Mouse (Mus musculus) frontal cortex, adult 2 months (tissue): ENCODE results near the gene Ccdc65. TPM values are rescaled to one million over a fixed set of nuclear protein-coding genes. Genes with fewer than 3 reads are reported as not detected.
A peak's percentile ranks its signal among the peaks of the same experiment; 100 is the strongest.

Experiments
- DNase-seq, 2 experiments: peaks; one replicate each; pipeline ENCODE4 v3.0.0; 2022; ENCODE audit warnings: low spot score in 1 of 2; ENCODE audit errors: extremely low spot score in 1 of 2
- polyA plus RNA-seq: library from polyadenylated mRNA; depleted of rRNA; stranded (reverse); fragments of >200 nt; gene quantifications from 2 replicates; pipeline ENCODE4 v1.2.3, GENCODE M21; 2012

Ccdc65 gene
- polyA plus RNA-seq, 1 experiment, result 7.7 TPM

DNA sequence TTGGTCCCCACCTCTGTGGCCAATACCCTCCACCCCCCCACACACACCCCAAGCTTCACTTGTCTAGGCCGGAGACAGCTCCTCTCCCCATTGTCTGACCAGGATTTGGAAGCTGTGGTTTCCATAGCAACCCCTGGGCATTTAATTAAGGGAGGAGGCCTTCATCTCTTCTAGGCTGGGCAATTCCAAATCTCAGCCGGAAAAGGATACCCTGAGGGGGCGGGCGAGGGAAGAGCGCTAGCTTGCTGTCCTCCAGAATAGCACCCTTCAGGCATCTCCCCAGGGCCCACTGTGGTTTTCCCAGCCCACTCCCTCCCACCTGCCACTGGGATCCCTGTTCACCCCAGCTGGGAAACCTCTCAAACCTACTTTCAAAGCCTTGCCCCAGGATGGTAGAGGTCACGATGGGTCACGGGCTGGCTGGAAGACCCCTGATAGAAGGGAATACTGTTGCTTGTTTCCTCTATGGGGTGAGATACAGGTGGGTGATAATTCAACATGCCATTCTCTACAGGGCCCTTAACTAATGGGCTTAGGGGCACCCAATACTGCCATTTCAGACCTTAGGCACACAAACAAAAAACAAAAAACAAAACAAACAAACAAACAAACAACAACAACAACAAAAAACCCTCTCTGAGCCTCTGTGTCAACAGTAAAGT is 16.4 kb upstream of the Ccdc65 start:
- DNase-seq, result peak in 1 of 2 experiments; percentile 59

GRCm38 (mm10) chr15:98692171-98692715 is 15.8 kb upstream of the Ccdc65 start:
- DNase-seq, result no peak

DNA sequence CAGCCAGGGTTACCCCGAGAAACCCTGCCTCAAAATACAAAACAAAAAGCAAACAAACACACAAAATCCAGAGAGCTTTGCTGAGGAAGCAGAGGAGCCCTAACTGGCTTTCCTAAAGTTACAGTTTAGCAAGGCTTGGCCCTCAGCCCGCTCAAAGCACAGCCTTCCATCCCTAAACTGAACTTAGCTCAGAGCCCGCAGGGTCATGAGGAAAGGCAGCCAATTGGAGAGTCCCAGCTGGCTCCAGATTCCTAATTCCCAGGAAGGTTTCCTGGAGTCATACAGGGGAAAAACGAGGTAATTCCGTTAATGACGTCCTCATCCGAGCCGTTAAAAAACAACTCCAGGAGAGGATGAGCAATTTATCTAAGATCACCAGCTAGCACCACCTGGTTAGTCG is 12.3 kb upstream of the Ccdc65 start:
- no peak for DNase-seq

GRCm38 (mm10) chr15:98696216-98696615 is 11.8 kb upstream of the Ccdc65 start:
- DNase-seq, result no peak

- peak; percentile 84 to 96 for DNase-seq
Measured at GRCm38 (mm10) chr15:98699190-98700105, 8.6 kb upstream of the Ccdc65 start.

DNA sequence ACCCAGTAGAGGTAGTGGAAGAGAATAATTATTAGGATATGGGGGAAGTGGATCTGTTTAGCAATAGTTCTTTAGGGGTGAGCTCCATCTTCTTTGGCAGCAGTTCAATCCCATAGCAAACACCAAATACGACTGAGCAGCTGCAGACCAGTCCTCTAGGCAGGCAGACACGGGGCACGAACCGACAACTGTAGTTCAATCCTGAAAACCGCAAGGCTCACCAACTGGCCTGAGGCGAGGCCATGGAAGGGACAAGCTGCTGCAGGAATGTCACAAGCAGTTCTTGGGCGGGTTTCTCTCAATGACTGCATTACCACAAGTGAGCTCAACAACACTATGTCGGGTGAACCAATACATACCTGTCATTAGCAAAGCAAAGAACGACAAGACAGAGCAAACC is 3.7 kb upstream of the Ccdc65 start:
- no peak for DNase-seq

DNA sequence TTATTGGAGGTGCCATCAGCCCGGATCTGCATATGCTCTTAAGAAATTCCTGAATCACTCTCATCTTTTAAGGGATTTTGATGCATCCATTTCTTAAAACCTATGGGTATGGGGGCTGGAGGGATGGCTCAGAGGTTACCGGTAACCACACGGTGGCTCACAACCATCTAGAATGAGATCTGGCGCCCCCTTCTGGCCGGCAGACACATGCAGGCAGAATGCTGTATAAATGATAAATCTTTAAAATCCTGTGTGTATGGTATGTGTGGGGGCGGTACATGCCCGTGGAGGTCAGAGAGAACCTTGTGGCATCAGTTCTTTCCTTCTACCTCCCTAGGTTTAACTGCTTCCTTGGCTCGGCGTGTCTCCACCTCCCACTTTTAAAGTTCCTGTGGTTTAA is 2.4 kb downstream of the Ccdc65 start:
- peak in 1 of 2 experiments; percentile 82 for DNase-seq

- no peak for DNase-seq
Measured at GRCm38 (mm10) chr15:98714230-98714652, 6.2 kb downstream of the Ccdc65 start.

DNA sequence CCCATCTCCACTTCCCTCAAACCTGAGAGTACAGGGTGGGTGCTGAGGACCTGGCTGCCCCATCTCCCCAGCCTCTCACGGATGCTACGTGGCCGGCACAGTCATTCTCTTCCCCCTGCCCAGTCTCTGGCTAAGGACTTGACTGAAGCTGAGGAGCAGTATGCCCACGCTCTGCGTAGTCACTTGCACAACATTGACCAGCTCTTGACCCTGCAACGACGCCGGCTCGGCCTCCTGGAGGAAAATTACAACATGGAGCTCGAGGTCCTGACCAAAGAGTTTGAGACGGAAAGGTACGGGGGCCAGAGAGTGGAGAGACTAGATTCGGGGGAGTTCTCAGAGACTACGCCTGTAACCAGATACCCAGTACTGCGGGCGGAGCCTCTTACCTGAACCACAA is 9.3 kb downstream of the Ccdc65 start:
- DNase-seq, result no peak

DNA sequence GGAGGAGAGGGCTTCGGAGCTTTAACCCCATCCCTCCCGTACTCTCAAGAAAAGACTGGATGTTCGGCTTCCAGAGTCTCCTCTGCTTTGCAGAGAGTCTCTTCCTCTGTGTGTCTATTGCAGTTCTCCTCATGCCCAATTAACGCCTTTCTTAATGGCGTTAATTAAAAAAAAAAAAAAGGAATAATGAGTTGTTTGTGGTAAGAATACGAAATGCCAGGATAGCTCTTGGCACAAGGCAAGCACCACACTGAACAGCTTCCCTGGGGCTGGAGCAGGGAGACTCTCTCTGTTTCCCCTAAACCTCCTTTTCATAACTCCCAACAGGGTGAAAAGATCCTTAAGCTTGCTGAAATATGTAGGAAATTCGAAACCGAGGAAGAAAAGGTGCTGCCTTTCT is 14.2 kb downstream of the Ccdc65 start:
- no peak for DNase-seq

GRCm38 (mm10) chr15:98722854-98723253 is 14.8 kb downstream of the Ccdc65 start:
- no peak for DNase-seq

DNA sequence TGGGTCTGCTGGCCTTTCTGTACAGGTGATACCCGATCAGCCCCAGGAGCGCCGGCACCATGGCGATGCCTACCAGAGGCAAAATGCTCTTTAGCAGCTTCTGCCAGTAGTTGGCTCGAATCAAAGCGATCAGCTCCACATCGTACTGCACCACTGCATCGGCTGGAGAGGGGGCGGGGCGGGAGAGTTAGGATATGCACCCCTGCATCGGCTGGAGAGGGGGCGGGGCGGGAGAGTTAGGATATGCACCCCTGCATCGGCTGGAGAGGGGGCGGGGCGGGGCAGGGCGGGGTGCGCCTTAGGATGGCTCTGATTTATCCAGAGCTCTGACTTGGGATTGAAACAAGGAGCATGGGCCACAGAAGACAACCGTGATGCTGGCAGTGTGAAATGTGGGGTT is 16.4 kb downstream of the Ccdc65 start:
- DNase-seq, result no peak

DNA sequence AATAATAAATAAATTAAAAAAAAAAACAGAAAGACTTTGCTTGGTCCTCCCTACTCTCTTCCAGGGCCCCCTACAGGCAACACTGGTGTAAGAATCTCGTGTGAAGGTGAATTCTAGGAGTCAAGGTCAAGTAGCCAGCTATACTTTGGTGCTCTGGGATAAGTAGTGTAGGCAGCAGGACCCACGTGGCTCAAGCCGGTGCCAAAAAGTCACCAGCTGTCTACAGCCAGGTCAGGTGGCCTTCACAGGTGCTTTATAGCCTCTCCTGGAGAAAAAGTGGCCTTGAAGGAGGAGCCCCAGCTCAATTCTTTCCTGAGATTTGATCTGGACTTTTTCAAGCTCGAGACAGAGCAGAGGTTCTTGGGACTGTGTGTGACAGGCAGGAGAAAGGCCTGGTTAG is 18.1 kb downstream of the Ccdc65 start:
- DNase-seq, result no peak

DNA sequence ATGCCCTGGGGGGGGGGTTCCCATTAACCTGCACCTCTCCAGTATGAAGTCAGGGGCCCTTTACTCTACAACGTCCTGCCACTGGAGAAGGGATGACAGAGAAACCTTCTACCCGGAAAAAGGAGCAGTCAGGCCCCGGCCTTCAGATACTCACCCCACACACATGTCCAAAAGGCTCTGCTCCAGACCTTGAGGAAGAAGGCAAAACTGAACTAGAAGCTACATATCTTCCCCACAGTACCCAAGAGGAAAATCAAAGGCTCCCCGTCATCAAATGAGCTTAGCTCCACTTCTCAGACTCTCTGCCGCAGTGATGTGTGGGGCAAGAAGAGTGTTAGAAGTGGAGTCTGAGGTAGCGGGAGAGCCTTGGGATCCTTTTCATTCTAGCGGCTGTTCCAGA is 18.7 kb downstream of the Ccdc65 start:
- DNase-seq, result no peak

GRCm38 (mm10) chr15:98727443-98728321 is 19.7 kb downstream of the Ccdc65 start, which contains the start of gene Fkbp11:
Gene Fkbp11, minus strand, starts transcription at chr15:98728198.
- peak in 1 of 2 experiments; percentile 36 for DNase-seq

GRCm38 (mm10) chr15:98728366-98728765 is 20.4 kb downstream of the Ccdc65 start:
- DNase-seq, result no peak

DNA sequence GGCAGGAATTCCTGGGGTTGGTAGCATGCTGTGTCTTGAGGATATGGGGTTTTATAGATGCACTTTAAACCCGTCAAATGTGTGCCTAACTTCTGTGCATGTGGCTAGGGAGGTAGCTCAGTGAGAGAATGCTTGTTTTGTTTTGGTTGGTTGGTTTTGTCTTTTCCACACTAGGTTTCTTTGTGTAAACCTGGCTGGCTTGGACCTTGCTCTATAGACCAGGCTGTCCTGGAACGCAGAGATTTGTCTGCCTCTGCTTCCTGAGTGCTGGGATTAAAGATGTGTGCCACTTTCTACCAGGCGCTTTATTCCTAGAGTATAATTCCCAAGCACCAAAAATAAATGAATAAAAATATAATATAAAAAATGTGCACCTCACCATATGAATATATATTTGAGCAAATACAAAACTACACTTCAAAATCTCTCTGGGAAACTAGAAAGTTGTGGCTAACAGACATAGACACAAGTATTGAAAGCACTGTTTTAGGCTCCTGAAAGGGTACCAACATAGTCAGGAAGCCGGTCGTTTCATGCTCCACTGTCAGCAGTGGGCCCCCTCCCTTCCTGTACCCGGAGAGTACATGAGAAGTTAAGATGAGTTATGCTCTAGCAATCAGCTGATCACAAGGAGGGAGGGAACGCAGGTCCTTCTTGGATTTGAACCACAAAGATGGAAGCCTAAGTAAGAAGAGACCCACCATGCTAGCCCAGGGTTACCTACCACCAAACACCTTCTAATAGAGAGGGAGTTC is 22.0 kb downstream of the Ccdc65 start:
- DNase-seq, result no peak

- DNase-seq, result no peak
Measured at GRCm38 (mm10) chr15:98730790-98731189, 22.8 kb downstream of the Ccdc65 start.

- DNase-seq, result no peak
Measured at GRCm38 (mm10) chr15:98732006-98732531, 24.1 kb downstream of the Ccdc65 start.

GRCm38 (mm10) chr15:98733370-98733769 is 25.4 kb downstream of the Ccdc65 start:
- DNase-seq, result no peak
